In the genomic region with DNA sequence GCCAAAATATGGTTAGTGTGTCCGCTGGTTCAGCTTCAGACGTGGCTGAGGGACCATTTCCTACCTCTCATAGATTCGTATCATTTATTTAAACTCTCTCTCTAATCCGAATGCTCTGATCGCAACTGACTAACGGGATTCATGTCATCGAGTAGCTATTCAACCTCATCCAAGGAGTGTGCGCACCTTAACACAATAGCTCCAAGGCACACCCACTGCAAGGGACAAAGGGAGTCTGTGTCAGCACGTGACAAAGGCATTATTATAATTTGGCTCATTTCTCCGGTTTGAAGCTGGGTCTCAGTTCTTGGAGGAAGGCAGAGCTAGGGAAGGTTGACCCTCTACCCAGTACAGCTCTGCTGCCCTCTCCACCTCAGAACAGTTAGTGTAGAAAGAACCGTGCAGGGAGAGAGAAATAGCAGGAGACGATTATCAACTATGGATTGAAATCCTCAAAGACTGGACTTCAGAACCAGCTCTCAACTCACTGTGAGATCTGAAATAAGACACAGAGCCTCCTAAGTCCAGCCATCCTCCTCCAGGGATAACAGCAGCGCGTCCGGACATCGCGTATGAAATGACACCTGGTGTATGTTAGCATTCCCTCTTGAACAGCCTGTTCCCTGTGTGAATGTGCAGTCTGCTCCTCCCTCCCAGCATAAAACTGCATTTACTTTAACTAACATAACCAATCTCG, we compare ENCODE assay signal across 9 mouse cellular contexts.
A peak's percentile ranks its signal among the peaks of the same experiment; 100 is the strongest.
DNase-seq lines count a peak whose midpoint lies in the region; ATAC-seq lines count a peak whose summit lies in the region.
"Had no signal": no experiment of that assay in that cellular context is flagged by ENCODE, and none has a peak within 500 bp of the region (broad histone marks: within the 10 kb centered on the region; RNA-seq: fewer than 3 reads in every experiment).

No protein-coding gene starts in this region.

- H3K4me3 ChIP-seq in lung, embryonic 16.5 days (ENCODE audit: low read length): no peak overlapping the region
- H3K4me3 ChIP-seq in hindbrain, embryonic 14.5 days (replicated peaks; ENCODE audit: low read length): no peak overlapping the region
- no peak overlapping the region for H3K4me3 ChIP-seq in neural tube, embryonic 13.5 days
- H3K4me3 ChIP-seq: heart, adult 2 months had no signal

- H3K27me3 ChIP-seq in lung, embryonic 16.5 days (ENCODE audit: control insufficient read depth, insufficient read depth, low read depth, low read length): no peaks in the 10 kb centered on the region
- no peaks in the 10 kb centered on the region for H3K27me3 ChIP-seq in hindbrain, embryonic 14.5 days (ENCODE audit: control insufficient read depth, insufficient read depth, low read length)
- H3K27me3 ChIP-seq in neural tube, embryonic 13.5 days: no peaks in the 10 kb centered on the region

- no peaks in the 10 kb centered on the region for H3K4me1 ChIP-seq in lung, embryonic 16.5 days (replicated peaks; ENCODE audit: control insufficient read depth, insufficient read depth, low read length)
- 0 out of 2 replicates have a peak, but pooled peaks cover 6% of the 10 kb centered on the region for H3K4me1 ChIP-seq in hindbrain, embryonic 14.5 days (replicated peaks; ENCODE audit: control insufficient read depth, insufficient read depth, low read length)
- H3K4me1 ChIP-seq in neural tube, embryonic 13.5 days (replicated peaks): peaks cover 6% of the 10 kb centered on the region

- peak; percentile 3 for DNase-seq in adrenal gland, postnatal 10 days
- no peak for DNase-seq in adrenal gland, adult 8-10 months
- no peak for DNase-seq in lung, postnatal 14 days
- DNase-seq in hindbrain, embryonic 14.5 days (ENCODE audit: low spot score): no peak
- no peak for DNase-seq in right cerebral cortex, postnatal 25 days

- no peak overlapping the region for H3K27ac ChIP-seq in lung, embryonic 16.5 days (ENCODE audit: low read length)
- no peak overlapping the region for H3K27ac ChIP-seq in hindbrain, embryonic 14.5 days
- H3K27ac ChIP-seq in neural tube, embryonic 13.5 days (replicated peaks): no peak overlapping the region
- H3K27ac ChIP-seq: heart, adult 2 months had no signal

- H3K36me3 ChIP-seq in lung, embryonic 16.5 days (ENCODE audit: control insufficient read depth, insufficient read depth, low read length): no peaks in the 10 kb centered on the region
- H3K36me3 ChIP-seq in hindbrain, embryonic 14.5 days (replicated peaks; ENCODE audit: control insufficient read depth, insufficient read depth): no peaks in the 10 kb centered on the region
- H3K36me3 ChIP-seq in neural tube, embryonic 13.5 days: no peaks in the 10 kb centered on the region

- H3K4me2 ChIP-seq in lung, embryonic 16.5 days (ENCODE audit: low read depth, low read length): no peak overlapping the region
- peak overlapping the region; percentile 31; the same call in 1 of the 2 replicates for H3K4me2 ChIP-seq in hindbrain, embryonic 14.5 days (replicated peaks)
- peak overlapping the region; percentile 9; the same call in 1 of the 2 replicates for H3K4me2 ChIP-seq in neural tube, embryonic 13.5 days

- WGBS in lung, embryonic 16.5 days: 74% methylated on average over 18 of the region's 18 CpGs
- WGBS in hindbrain, embryonic 14.5 days: 59% methylated on average over 18 of the region's 18 CpGs
- WGBS in neural tube, embryonic 13.5 days: 73% methylated on average over 18 of the region's 18 CpGs

- H3K9ac ChIP-seq in lung, embryonic 16.5 days (ENCODE audit: low read length): no peak overlapping the region
- no peak overlapping the region for H3K9ac ChIP-seq in hindbrain, embryonic 14.5 days
- no peak overlapping the region for H3K9ac ChIP-seq in neural tube, embryonic 13.5 days

- ATAC-seq in lung, embryonic 16.5 days (ENCODE audit: low read depth): 0 out of 2 replicates have a peak, but pooled peaks have one; percentile 23
- peak; percentile 83 for ATAC-seq in hindbrain, embryonic 14.5 days (ENCODE audit: low FRiP score)
- peak; percentile 85 for ATAC-seq in neural tube, embryonic 13.5 days (ENCODE audit: low read depth)
- no peak for ATAC-seq in monocyte, adult 5-6 weeks (replicated peaks; ENCODE audit: insufficient number of reproducible peaks, low FRiP score, low TSS enrichment, poor library complexity, severe bottlenecking)

- H3K9me3 ChIP-seq in lung, embryonic 16.5 days (ENCODE audit: control insufficient read depth, low read length): no peaks in the 10 kb centered on the region
- no peaks in the 10 kb centered on the region for H3K9me3 ChIP-seq in hindbrain, embryonic 14.5 days (ENCODE audit: control insufficient read depth, low read length)
- no peaks in the 10 kb centered on the region for H3K9me3 ChIP-seq in neural tube, embryonic 13.5 days
